Mouse (Mus musculus) c-Kit-positive CD71-positive TER-119-negative erythroid progenitor cells, embryonic 14.5 days (primary cell): ENCODE data around the gene Scn1a.

Experiments
- DNase-seq: peaks from one replicate; pipeline ENCODE4 v3.0.0-alpha.2; 2013; ENCODE audit warnings: low read depth

Gene Scn1a

GRCm38 (mm10) chr2:66244013-66244412, 196.6 kb downstream of the Scn1a start:
- no peak for DNase-seq

DNA sequence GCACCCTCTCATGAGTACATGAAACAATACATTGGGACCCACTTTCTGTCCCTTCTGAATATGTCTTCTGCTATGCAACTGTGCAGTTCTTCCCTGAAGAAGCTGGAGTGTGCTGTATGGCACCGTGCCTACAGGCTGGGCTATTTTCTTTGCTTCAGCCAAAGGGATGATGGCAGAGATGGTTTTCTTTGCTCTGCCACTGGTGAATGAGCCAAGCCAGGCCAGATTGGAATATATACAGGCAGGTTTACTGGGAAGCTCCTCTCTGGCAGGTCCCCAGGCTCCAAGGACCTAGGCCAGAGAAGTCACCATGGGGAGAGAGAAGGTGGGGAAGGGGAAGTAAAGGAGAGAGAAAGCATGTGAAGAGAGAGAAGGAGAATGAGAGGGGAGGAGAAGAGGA, 200.3 kb downstream of the Scn1a start:
- no peak for DNase-seq

DNA sequence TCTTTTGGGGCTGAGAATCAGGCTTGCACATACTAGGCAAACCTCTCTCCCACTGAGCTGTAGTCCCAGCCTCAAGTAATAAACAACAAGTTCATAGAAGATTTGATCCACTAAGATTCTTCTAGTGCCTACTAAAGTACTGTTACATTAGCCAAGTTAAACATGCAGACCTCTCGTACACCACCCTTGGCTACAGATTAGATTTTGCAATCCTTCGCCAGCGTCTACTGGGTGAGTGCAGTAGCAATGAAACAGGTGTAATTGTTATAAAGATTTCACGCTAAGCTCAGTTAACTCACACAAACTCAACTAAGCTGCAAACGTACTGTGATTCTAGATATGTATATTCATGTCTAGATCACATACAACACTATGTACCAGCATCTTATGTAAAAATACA, 201.8 kb downstream of the Scn1a start:
- DNase-seq = no peak

DNA sequence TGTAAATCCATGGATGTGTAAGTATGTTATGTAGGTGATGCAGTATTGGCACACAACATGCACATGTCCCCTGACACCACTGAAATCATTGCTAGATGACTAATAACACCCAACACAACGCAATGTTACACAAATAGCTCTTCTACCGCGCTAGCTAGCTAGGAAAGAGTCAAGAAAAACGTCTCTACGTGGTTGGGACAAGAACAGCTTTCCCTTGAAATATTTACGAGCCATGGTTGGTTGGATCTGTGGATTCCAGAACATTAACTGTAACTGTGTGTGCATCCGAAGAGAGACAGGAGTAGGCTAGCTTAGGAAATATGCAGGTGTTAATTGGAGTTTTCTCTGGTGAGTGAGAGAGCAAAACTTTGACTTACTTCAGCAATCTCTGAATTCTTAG, 219.7 kb downstream of the Scn1a start:
- no peak for DNase-seq
